Mouse (Mus musculus): Measurements from ENCODE around the gene Rad51b. TPM values are rescaled to one million over a fixed set of nuclear protein-coding genes. Genes with fewer than 3 reads are reported as not detected.

Rad51b gene
- polyA plus RNA-seq, 1 experiment from 2014 or later = 8.0 TPM

GRCm38 (mm10) chr12:79838181-79838961 lies 541.3 kb downstream of the Rad51b start:
- no peak overlapping the region for H3K4me3 ChIP-seq (replicated peaks)
- no peaks in the 10 kb centered on the region for H3K36me3 ChIP-seq
- no peaks in the 10 kb centered on the region for H3K27me3 ChIP-seq
- H3K4me2 ChIP-seq = no peak overlapping the region
- peaks cover 56% of the 10 kb centered on the region for H3K4me1 ChIP-seq (replicated peaks)
- H3K27ac ChIP-seq = peak overlapping the region; percentile 83
- 70% methylated on average over 6 of the region's 6 CpGs for WGBS
- H3K9ac ChIP-seq (replicated peaks) = no peak overlapping the region
- H3K9me3 ChIP-seq = no peaks in the 10 kb centered on the region
- no peak for ATAC-seq (ENCODE audit: insufficient number of reproducible peaks, insufficient read depth, low FRiP score, low TSS enrichment, low read depth)

GRCm38 (mm10) chr12:79839096-79839941 lies 542.2 kb downstream of the Rad51b start:
- Histone ChIP-seq H3K4me2 (no peak overlapping the region), H3K9me3 (no peaks in the 10 kb centered on the region), H3K36me3 (no peaks in the 10 kb centered on the region), H3K9ac (replicated peaks) (no peak overlapping the region), H3K4me3 (replicated peaks) (no peak overlapping the region), H3K27ac (peak overlapping the region; percentile 83), H3K27me3 (no peaks in the 10 kb centered on the region), H3K4me1 (replicated peaks) (peaks cover 65% of the 10 kb centered on the region)
- ATAC-seq (ENCODE audit: insufficient number of reproducible peaks, insufficient read depth, low FRiP score, low TSS enrichment, low read depth) = no peak
- WGBS = 58% methylated on average over 12 of the region's 12 CpGs

- WGBS = 53% methylated on average over 5 of the region's 5 CpGs
Measured at GRCm38 (mm10) chr12:79840465-79840864, 543.4 kb downstream of the Rad51b start.

DNA sequence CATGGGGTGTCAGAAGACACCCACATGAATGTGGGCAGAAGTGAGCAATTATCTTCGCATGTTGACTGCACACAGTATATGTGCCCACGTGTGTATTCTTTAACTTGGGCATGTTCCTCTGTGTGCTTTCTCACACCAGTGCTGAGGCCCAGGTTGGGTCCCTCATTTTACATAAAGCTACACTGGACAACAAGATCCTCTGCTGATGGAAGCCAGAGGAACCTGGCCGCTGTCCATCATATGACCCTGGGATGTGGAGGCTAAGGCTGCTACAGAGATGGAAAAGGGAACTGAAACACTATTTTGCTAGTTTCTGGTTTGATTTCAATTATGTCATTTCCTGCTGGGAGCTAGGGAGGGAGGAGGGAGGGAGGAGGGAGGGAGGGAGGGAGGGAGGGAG lies 544.2 kb downstream of the Rad51b start:
- ATAC-seq (ENCODE audit: insufficient number of reproducible peaks, insufficient read depth, low FRiP score, low TSS enrichment, low read depth) = no peak
- Histone ChIP-seq H3K27ac (0 out of 2 replicates have a peak overlapping the region, but pooled peaks have one; percentile 12), H3K27me3 (no peaks in the 10 kb centered on the region), H3K4me1 (replicated peaks) (peaks cover 85% of the 10 kb centered on the region), H3K9me3 (no peaks in the 10 kb centered on the region), H3K4me2 (no peak overlapping the region), H3K9ac (replicated peaks) (no peak overlapping the region), H3K4me3 (replicated peaks) (no peak overlapping the region), H3K36me3 (no peaks in the 10 kb centered on the region)
- 91% methylated on average over 3 of the region's 3 CpGs for WGBS

More at GRCm38 (mm10) chr12:79840465-79840864, 543.4 kb downstream of the Rad51b start:
- ATAC-seq (ENCODE audit: insufficient number of reproducible peaks, insufficient read depth, low FRiP score, low TSS enrichment, low read depth) = no peak
- Histone ChIP-seq H3K4me3 (replicated peaks) (no peak overlapping the region), H3K4me2 (no peak overlapping the region), H3K9me3 (no peaks in the 10 kb centered on the region), H3K27ac (0 out of 2 replicates have a peak overlapping the region, but pooled peaks have one; percentile 83), H3K9ac (replicated peaks) (no peak overlapping the region), H3K4me1 (replicated peaks) (peaks cover 77% of the 10 kb centered on the region), H3K27me3 (no peaks in the 10 kb centered on the region), H3K36me3 (no peaks in the 10 kb centered on the region)

- Histone ChIP-seq H3K4me2 (no peak overlapping the region), H3K36me3 (no peaks in the 10 kb centered on the region), H3K27me3 (no peaks in the 10 kb centered on the region), H3K4me3 (replicated peaks) (no peak overlapping the region), H3K9ac (replicated peaks) (0 out of 2 replicates have a peak overlapping the region, but pooled peaks have one; percentile 13), H3K9me3 (no peaks in the 10 kb centered on the region), H3K4me1 (replicated peaks) (peaks cover 95% of the 10 kb centered on the region), H3K27ac (peak overlapping the region; percentile 93)
- 33% methylated on average over 7 of the region's 7 CpGs for WGBS
- ATAC-seq (ENCODE audit: insufficient number of reproducible peaks, insufficient read depth, low FRiP score, low TSS enrichment, low read depth) = peak; percentile 41; the same call in 1 of the 2 replicates
Measured at GRCm38 (mm10) chr12:79842319-79842718, 545.2 kb downstream of the Rad51b start.

DNA sequence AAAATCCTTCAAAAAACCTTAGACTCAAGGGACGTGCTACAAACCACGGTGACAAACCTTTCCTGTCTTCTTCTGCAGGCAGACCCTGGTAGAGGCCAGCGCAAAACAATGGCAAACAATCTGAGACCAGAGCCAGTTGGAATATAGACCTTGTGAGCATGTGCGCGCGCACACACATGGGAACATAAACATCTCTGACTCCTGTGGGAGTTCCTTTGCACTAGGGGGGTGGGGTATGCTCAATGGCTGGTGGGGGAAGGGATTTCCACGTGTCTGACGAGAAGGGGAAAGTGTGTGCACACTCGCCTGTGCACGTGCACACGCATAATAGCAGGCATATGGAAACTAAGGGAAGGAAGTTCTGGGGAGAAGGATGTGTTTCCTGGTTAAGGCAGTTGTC lies 545.9 kb downstream of the Rad51b start:
- Histone ChIP-seq H3K27ac (peak overlapping the region; percentile 93), H3K36me3 (no peaks in the 10 kb centered on the region), H3K9me3 (no peaks in the 10 kb centered on the region), H3K27me3 (no peaks in the 10 kb centered on the region), H3K9ac (replicated peaks) (no peak overlapping the region), H3K4me2 (no peak overlapping the region), H3K4me3 (replicated peaks) (no peak overlapping the region), H3K4me1 (replicated peaks) (peaks cover 100% of the 10 kb centered on the region)
- 72% methylated on average over 11 of the region's 11 CpGs for WGBS
- no peak for ATAC-seq (ENCODE audit: insufficient number of reproducible peaks, insufficient read depth, low FRiP score, low TSS enrichment, low read depth)

DNA sequence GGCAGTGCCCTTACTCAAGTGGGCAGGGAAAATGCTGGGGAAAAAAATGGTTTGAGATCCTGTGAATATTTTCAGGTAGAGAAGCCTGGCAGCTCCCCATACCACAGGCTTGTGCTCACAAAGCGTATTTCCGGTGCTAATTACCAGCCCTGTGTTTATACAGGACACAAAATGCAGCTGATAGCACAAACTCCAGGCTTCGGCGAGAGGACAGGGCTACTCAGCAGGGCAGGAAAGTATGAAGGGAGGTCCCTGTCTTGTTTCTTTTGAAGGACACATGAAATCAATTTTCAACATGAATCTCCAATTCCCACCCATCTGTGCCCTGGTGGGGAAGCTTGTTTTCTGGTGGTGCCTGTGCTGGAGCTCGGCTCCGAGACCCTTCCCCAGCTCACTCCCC lies 546.4 kb downstream of the Rad51b start:
- H3K4me1 ChIP-seq (replicated peaks) = peaks cover 100% of the 10 kb centered on the region
- H3K4me2 ChIP-seq = no peak overlapping the region
- no peaks in the 10 kb centered on the region for H3K36me3 ChIP-seq
- 27% methylated on average over 6 of the region's 6 CpGs for WGBS
- no peaks in the 10 kb centered on the region for H3K9me3 ChIP-seq
- H3K9ac ChIP-seq (replicated peaks) = no peak overlapping the region
- H3K27me3 ChIP-seq = no peaks in the 10 kb centered on the region
- H3K27ac ChIP-seq = peak overlapping the region; percentile 93
- no peak for ATAC-seq (ENCODE audit: insufficient number of reproducible peaks, insufficient read depth, low FRiP score, low TSS enrichment, low read depth)
- no peak overlapping the region for H3K4me3 ChIP-seq (replicated peaks)

DNA sequence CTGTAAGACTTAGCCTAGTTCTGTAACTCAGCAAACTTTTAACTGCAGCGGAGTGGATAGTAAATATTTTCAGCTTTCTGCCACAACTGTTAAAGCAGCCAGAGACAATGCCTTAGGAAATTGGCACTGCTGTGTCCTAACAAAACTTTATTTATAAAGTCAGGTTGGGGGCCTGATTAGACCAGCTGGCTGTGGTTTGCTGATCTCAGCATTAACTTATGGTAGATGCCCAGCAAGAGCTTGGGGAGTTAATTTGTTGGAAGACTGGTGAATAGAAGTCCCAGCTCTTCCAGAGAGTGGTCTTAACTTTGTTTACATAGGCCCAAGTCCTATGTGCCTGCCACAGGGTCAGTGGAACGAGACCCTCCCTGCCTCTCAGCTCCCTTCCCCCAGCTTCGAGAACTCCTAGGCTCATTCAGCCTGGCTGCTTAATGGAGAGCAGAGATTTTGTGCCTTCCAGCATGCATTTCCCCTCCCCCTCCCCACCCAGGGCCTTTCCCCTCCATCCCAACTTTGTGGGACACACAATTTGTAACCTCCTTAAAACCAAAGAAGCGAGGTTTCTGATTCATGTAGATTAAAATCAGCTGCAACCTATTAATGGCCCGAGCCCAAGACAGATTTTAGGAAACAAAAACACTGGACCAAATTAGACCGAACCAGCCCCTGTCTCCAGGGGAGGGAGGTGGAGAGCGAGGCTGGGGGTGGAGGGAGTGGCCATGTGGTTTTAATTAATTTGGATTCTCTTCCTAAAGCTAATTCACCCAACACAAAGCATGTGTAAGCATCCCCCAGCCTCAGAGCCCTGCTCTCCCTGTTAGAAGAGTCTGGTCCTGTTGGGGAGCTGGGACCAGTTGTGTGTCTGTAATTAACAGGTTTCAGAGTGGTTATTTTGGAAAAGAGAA lies 549.4 kb downstream of the Rad51b start:
- Histone ChIP-seq H3K27ac (peak overlapping the region; percentile 93), H3K27me3 (no peaks in the 10 kb centered on the region), H3K4me3 (replicated peaks) (no peak overlapping the region), H3K4me1 (replicated peaks) (peaks cover 83% of the 10 kb centered on the region), H3K9me3 (no peaks in the 10 kb centered on the region), H3K36me3 (no peaks in the 10 kb centered on the region), H3K9ac (replicated peaks) (no peak overlapping the region), H3K4me2 (no peak overlapping the region)
- 17% methylated on average over 7 of the region's 7 CpGs for WGBS
- peak; percentile 69 for ATAC-seq (ENCODE audit: insufficient number of reproducible peaks, insufficient read depth, low FRiP score, low TSS enrichment, low read depth)

DNA sequence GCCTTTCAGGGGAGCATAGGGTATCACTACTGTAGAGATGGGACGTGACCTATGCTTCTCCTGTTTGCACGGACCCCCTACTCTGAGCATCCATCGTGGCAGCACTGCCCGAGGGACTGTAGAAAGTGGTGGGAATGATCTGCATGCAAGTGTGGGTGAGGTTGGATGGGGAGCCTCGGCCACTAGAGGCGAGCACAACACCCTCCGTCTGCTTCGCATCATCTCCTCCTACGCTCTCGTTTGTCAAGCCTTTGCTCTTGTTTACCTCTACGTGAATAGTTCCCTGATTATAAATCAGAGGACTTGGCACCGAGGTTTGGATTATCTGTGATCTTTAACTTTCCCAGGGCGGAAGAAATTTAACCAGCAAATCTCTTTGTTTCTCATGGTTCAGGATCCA lies 551.5 kb downstream of the Rad51b start:
- no peaks in the 10 kb centered on the region for H3K27me3 ChIP-seq
- H3K9ac ChIP-seq (replicated peaks) = no peak overlapping the region
- H3K27ac ChIP-seq = peak overlapping the region; percentile 93
- no peak overlapping the region for H3K4me2 ChIP-seq
- H3K36me3 ChIP-seq = no peaks in the 10 kb centered on the region
- no peak for ATAC-seq (ENCODE audit: insufficient number of reproducible peaks, insufficient read depth, low FRiP score, low TSS enrichment, low read depth)
- no peak overlapping the region for H3K4me3 ChIP-seq (replicated peaks)
- WGBS = 28% methylated on average over 13 of the region's 13 CpGs
- H3K9me3 ChIP-seq = peaks cover 4% of the 10 kb centered on the region; the same call in 1 of the 2 replicates
- peaks cover 62% of the 10 kb centered on the region for H3K4me1 ChIP-seq (replicated peaks)

DNA sequence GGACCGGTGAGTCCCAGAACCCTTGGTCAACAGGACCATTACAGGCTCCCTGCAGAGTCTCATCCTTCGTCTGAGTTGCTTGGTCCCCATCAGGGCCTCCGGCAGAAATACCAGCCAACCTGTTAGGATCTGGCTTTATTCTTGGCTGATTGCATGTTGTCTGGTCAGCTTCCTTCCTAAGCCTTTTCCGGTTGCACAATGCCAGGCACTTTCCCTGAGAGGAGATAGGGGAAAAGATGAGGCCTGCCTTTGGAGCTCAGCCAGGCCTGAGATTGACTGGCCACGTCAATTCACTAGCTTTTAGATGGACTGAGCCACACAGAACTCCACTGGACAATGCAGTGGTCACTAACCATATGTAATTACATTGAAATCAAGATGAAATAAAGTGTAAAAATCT lies 552.9 kb downstream of the Rad51b start:
- no peak overlapping the region for H3K4me3 ChIP-seq (replicated peaks)
- WGBS = 77% methylated on average over 5 of the region's 5 CpGs
- peaks cover 59% of the 10 kb centered on the region for H3K4me1 ChIP-seq (replicated peaks)
- no peaks in the 10 kb centered on the region for H3K36me3 ChIP-seq
- H3K4me2 ChIP-seq = no peak overlapping the region
- no peak overlapping the region for H3K9ac ChIP-seq (replicated peaks)
- H3K27me3 ChIP-seq = no peaks in the 10 kb centered on the region
- H3K9me3 ChIP-seq = peaks cover 4% of the 10 kb centered on the region; the same call in 1 of the 2 replicates
- no peak for ATAC-seq (ENCODE audit: insufficient number of reproducible peaks, insufficient read depth, low FRiP score, low TSS enrichment, low read depth)
- H3K27ac ChIP-seq = no peak overlapping the region; the same call in 1 of the 2 replicates
